Mouse (Mus musculus) cerebellum, adult 8-10 months (tissue): ENCODE measurements around the gene E330009J07Rik.

Experiments used
- DNase-seq: peaks from one replicate; pipeline ENCODE4 v3.0.0; 2022

E330009J07Rik gene

GRCm38 (mm10) chr6:40428696-40429095 is 7.2 kb downstream of the E330009J07Rik start:
- DNase-seq: peak; percentile 51

GRCm38 (mm10) chr6:40427441-40427840 is 8.5 kb downstream of the E330009J07Rik start:
- DNase-seq: peak; percentile 48

GRCm38 (mm10) chr6:40423774-40424173 is 12.2 kb downstream of the E330009J07Rik start:
- no peak for DNase-seq

- no peak for DNase-seq
Observed at GRCm38 (mm10) chr6:40423013-40423412, 12.9 kb downstream of the E330009J07Rik start.

- DNase-seq: no peak
Observed at GRCm38 (mm10) chr6:40421099-40421498, 14.8 kb downstream of the E330009J07Rik start.

- no peak for DNase-seq
Observed at GRCm38 (mm10) chr6:40418386-40418785, 17.5 kb downstream of the E330009J07Rik start.

- DNase-seq: no peak
Observed at GRCm38 (mm10) chr6:40415799-40416198, 20.1 kb downstream of the E330009J07Rik start.

- no peak for DNase-seq
Observed at GRCm38 (mm10) chr6:40413565-40413964, 22.4 kb downstream of the E330009J07Rik start.

- peak; percentile 64 for DNase-seq
Observed at GRCm38 (mm10) chr6:40413046-40413445, 22.9 kb downstream of the E330009J07Rik start.

- DNase-seq: no peak
Observed at GRCm38 (mm10) chr6:40411085-40411484, 24.9 kb downstream of the E330009J07Rik start.

GRCm38 (mm10) chr6:40403640-40404285 is 32.2 kb downstream of the E330009J07Rik start:
- peak; percentile 90 for DNase-seq

GRCm38 (mm10) chr6:40402031-40402430 is 33.9 kb downstream of the E330009J07Rik start:
- no peak for DNase-seq

- DNase-seq: peak; percentile 79
Observed at GRCm38 (mm10) chr6:40393213-40393612, 42.7 kb downstream of the E330009J07Rik start.

GRCm38 (mm10) chr6:40390975-40391374 is 45.0 kb downstream of the E330009J07Rik start:
- DNase-seq: no peak

GRCm38 (mm10) chr6:40388660-40389059 is 47.3 kb downstream of the E330009J07Rik start:
- no peak for DNase-seq

GRCm38 (mm10) chr6:40385682-40386081 is 50.3 kb downstream of the E330009J07Rik start:
- no peak for DNase-seq

GRCm38 (mm10) chr6:40381908-40382307 is 54.0 kb downstream of the E330009J07Rik start:
- DNase-seq: no peak

- no peak for DNase-seq
Observed at GRCm38 (mm10) chr6:40380181-40380580, 55.8 kb downstream of the E330009J07Rik start.

GRCm38 (mm10) chr6:40371031-40371430 is 64.9 kb downstream of the E330009J07Rik start:
- DNase-seq: no peak

- no peak for DNase-seq
Observed at GRCm38 (mm10) chr6:40353360-40353759, 82.6 kb downstream of the E330009J07Rik start.
